In the genomic region with DNA sequence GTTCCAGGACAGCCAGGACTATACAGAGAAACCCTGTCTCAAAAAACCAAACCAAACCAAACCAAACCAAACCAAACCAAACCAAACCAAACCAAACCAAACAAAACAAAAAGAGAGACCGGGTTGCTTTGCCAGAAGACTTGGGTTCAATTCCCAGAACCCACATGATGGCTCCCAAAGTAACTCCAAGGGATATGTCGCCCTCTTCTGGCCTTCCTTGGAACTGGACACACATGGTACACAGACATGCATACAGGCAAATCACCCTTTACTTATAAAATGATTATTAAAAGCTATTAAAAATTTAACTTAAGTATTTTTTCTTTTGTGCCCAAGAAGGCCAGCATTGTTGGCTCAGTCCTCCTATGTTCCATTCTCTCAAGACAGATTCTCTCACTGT, we compare ENCODE assay signal across 14 mouse cellular contexts. TPM values are rescaled to one million over a fixed set of nuclear protein-coding genes. Genes with fewer than 3 reads are reported as not detected.
A peak's percentile ranks its signal among the peaks of the same experiment; 100 is the strongest.
DNase-seq lines count a peak whose midpoint lies in the region; ATAC-seq and TF ChIP-seq lines count a peak whose summit lies in the region.
"Had no signal": no experiment of that assay in that cellular context is flagged by ENCODE, and none has a peak within 500 bp of the region (broad histone marks: within the 10 kb centered on the region; RNA-seq: fewer than 3 reads in every experiment).

No protein-coding gene starts in this region.

- no peaks in the 10 kb centered on the region for H3K9me3 ChIP-seq in heart, postnatal 0 days (replicated peaks; ENCODE audit: control insufficient read depth, low read length)
- H3K9me3 ChIP-seq in heart, embryonic 10.5 days: no peaks in the 10 kb centered on the region
- no peaks in the 10 kb centered on the region for H3K9me3 ChIP-seq in stomach, postnatal 0 days (ENCODE audit: control insufficient read depth, low read length)
- H3K9me3 ChIP-seq in forebrain, embryonic 14.5 days (replicated peaks; ENCODE audit: control insufficient read depth, low read length): no peaks in the 10 kb centered on the region
- H3K9me3 ChIP-seq: forebrain, embryonic 15.5 days; heart, embryonic 12.5 days; limb, embryonic 12.5 days; midbrain, embryonic 12.5 days had no signal

- 0 out of 2 replicates have a peak, but pooled peaks have one; percentile 11 for TF ChIP-seq CTCF in heart, postnatal 0 days (IDR thresholded peaks at IDR 0.05; ENCODE audit: low read depth)
- peak; percentile 48 for TF ChIP-seq CTCF in stomach, postnatal 0 days (IDR thresholded peaks at IDR 0.05; ENCODE audit: low read depth)

- H3K4me2 ChIP-seq in heart, postnatal 0 days (ENCODE audit: low read depth, low read length): no peak overlapping the region
- H3K4me2 ChIP-seq in stomach, postnatal 0 days (replicated peaks; ENCODE audit: low read depth): no peak overlapping the region
- H3K4me2 ChIP-seq in forebrain, embryonic 14.5 days (ENCODE audit: low read length): no peak overlapping the region
- H3K4me2 ChIP-seq: forebrain, embryonic 15.5 days; heart, embryonic 12.5 days; limb, embryonic 12.5 days; midbrain, embryonic 12.5 days had no signal

- WGBS in heart, postnatal 0 days: 78% methylated on average over 2 of the region's 2 CpGs
- 55% methylated on average over 2 of the region's 2 CpGs for WGBS in heart, embryonic 10.5 days
- WGBS in stomach, postnatal 0 days: 77% methylated on average over 2 of the region's 2 CpGs
- 74% methylated on average over 2 of the region's 2 CpGs for WGBS in forebrain, embryonic 14.5 days

- H3K9ac ChIP-seq in heart, postnatal 0 days (replicated peaks; ENCODE audit: low read depth, low read length): no peak overlapping the region
- no peak overlapping the region for H3K9ac ChIP-seq in stomach, postnatal 0 days (ENCODE audit: low read length)
- H3K9ac ChIP-seq in forebrain, embryonic 14.5 days (ENCODE audit: low read length): no peak overlapping the region
- H3K9ac ChIP-seq: forebrain, embryonic 15.5 days; heart, embryonic 12.5 days; limb, embryonic 12.5 days; midbrain, embryonic 12.5 days had no signal

- H3K36me3 ChIP-seq in heart, postnatal 0 days (replicated peaks; ENCODE audit: control insufficient read depth, insufficient read depth, low read length): no peaks in the 10 kb centered on the region
- H3K36me3 ChIP-seq in heart, embryonic 10.5 days: no peaks in the 10 kb centered on the region
- H3K36me3 ChIP-seq in stomach, postnatal 0 days (ENCODE audit: control insufficient read depth, insufficient read depth, low read length): no peaks in the 10 kb centered on the region
- H3K36me3 ChIP-seq in forebrain, embryonic 14.5 days (ENCODE audit: control insufficient read depth, insufficient read depth, low read length): no peaks in the 10 kb centered on the region
- H3K36me3 ChIP-seq: forebrain, embryonic 15.5 days; heart, embryonic 12.5 days; limb, embryonic 12.5 days; midbrain, embryonic 12.5 days had no signal

- no peak overlapping the region for H3K4me3 ChIP-seq in heart, postnatal 0 days (ENCODE audit: low read depth, low read length)
- H3K4me3 ChIP-seq in heart, embryonic 10.5 days: no peak overlapping the region
- H3K4me3 ChIP-seq in stomach, postnatal 0 days (ENCODE audit: low read depth, low read length): no peak overlapping the region
- no peak overlapping the region for H3K4me3 ChIP-seq in forebrain, embryonic 14.5 days (ENCODE audit: low read depth, low read length)
- H3K4me3 ChIP-seq: forebrain, embryonic 15.5 days; heart, embryonic 12.5 days; limb, embryonic 12.5 days; midbrain, embryonic 12.5 days had no signal

- ATAC-seq in heart, postnatal 0 days (ENCODE audit: insufficient read depth, low read depth): no peak
- 0 out of 2 replicates have a peak, but pooled peaks have one; percentile 61 for ATAC-seq in erythroid progenitor cell, adult 5-6 weeks (replicated peaks; ENCODE audit: low FRiP score, poor library complexity, severe bottlenecking)
- no peak for ATAC-seq in stomach, postnatal 0 days (ENCODE audit: low FRiP score, low TSS enrichment)
- no peak for ATAC-seq in forebrain, embryonic 14.5 days
- ATAC-seq: forebrain, embryonic 15.5 days; inflammation-experienced regulatory T-cells, adult 6 months had no signal

- no peak overlapping the region for H3K27ac ChIP-seq in heart, postnatal 0 days (ENCODE audit: low read depth)
- no peak overlapping the region for H3K27ac ChIP-seq in heart, embryonic 10.5 days
- H3K27ac ChIP-seq in stomach, postnatal 0 days (replicated peaks): no peak overlapping the region
- no peak overlapping the region for H3K27ac ChIP-seq in forebrain, embryonic 14.5 days (ENCODE audit: low read depth, low read length)
- H3K27ac ChIP-seq: forebrain, embryonic 15.5 days; limb, embryonic 12.5 days; midbrain, embryonic 12.5 days had no signal

- no peaks in the 10 kb centered on the region for H3K27me3 ChIP-seq in heart, postnatal 0 days (ENCODE audit: control insufficient read depth, insufficient read depth, low read length)
- H3K27me3 ChIP-seq in heart, embryonic 10.5 days (ENCODE audit: insufficient read depth, poor library complexity, severe bottlenecking): no peaks in the 10 kb centered on the region; the same call in 1 of the 2 replicates
- H3K27me3 ChIP-seq in stomach, postnatal 0 days (ENCODE audit: control insufficient read depth, insufficient read depth, low read length): no peaks in the 10 kb centered on the region
- no peaks in the 10 kb centered on the region for H3K27me3 ChIP-seq in forebrain, embryonic 14.5 days (replicated peaks; ENCODE audit: control insufficient read depth, insufficient read depth, low read length)
- H3K27me3 ChIP-seq: forebrain, embryonic 15.5 days; heart, embryonic 12.5 days had no signal

- no peaks in the 10 kb centered on the region for H3K4me1 ChIP-seq in heart, postnatal 0 days (ENCODE audit: control insufficient read depth, insufficient read depth)
- H3K4me1 ChIP-seq in heart, embryonic 10.5 days: no peaks in the 10 kb centered on the region
- H3K4me1 ChIP-seq in stomach, postnatal 0 days (replicated peaks; ENCODE audit: control insufficient read depth, insufficient read depth): no peaks in the 10 kb centered on the region
- no peaks in the 10 kb centered on the region for H3K4me1 ChIP-seq in forebrain, embryonic 14.5 days (ENCODE audit: control insufficient read depth, insufficient read depth, low read length)
- H3K4me1 ChIP-seq: heart, embryonic 12.5 days; limb, embryonic 12.5 days; midbrain, embryonic 12.5 days had no signal

- no peak for DNase-seq in heart, postnatal 0 days (ENCODE audit: low spot score)
- DNase-seq in heart, embryonic 10.5 days (ENCODE audit: low spot score): no peak
- peak; percentile 14 for DNase-seq in retina, postnatal 1 day
- no peak for DNase-seq in retina, embryonic 14.5 days (ENCODE audit: low spot score)
- peak; percentile 20 for DNase-seq in stomach, postnatal 0 days (ENCODE audit: low spot score)
- no peak for DNase-seq in forebrain, embryonic 14.5 days (ENCODE audit: low spot score)
- DNase-seq in urinary bladder, postnatal 14 days (ENCODE audit: low spot score): no peak
- DNase-seq: embryo, embryonic 11 days had no signal

- no peak for TF ChIP-seq EP300 in heart, postnatal 0 days (IDR thresholded peaks at IDR 0.05; ENCODE audit: low read depth)
- no peak for TF ChIP-seq EP300 in stomach, postnatal 0 days (optimal IDR thresholded peaks at IDR 0.05)

RNA-seq across cellular contexts. Expression of a gene that starts 13.3 kb away (rescaled TPM):
- 37.1 and 43.9 TPM in 2 replicates for total RNA-seq in heart, postnatal 0 days (2014; rRNA removed; ENCODE audit: low replicate concordance)
- 98.4 and 102 TPM in 2 replicates for polyA plus RNA-seq in heart, postnatal 0 days (2015; fragmentation: Nextera tagmentation; extraction: Ambion mirVana)
- polyA plus RNA-seq in heart, embryonic 10.5 days (2016; fragmentation: Nextera tagmentation; extraction: Ambion mirVana): 142 and 149 TPM in 2 replicates
- total RNA-seq in erythroid progenitor cell, adult 5-6 weeks (2015; ENCODE audit: low replicate concordance): 59.8 and 69.6 TPM in 2 replicates
- total RNA-seq in erythroid progenitor cell, adult 5-6 weeks (2017; ENCODE audit: low replicate concordance): 86.5 and 95.0 TPM in 2 replicates
- 65.3 and 67.2 TPM in 2 replicates for polyA plus RNA-seq in stomach, postnatal 0 days (2015; fragmentation: Nextera tagmentation; extraction: Ambion mirVana)
- 108 and 109 TPM in 2 replicates for polyA plus RNA-seq in forebrain, embryonic 14.5 days (2014; fragmentation: Nextera tagmentation; extraction: Ambion mirVana)

RNA-seq across cellular contexts. Expression of a gene that starts 13.4 kb away (rescaled TPM):
- 0.50 and 4.1 TPM in 2 replicates for total RNA-seq in heart, postnatal 0 days (2014; rRNA removed; ENCODE audit: low replicate concordance)
- polyA plus RNA-seq in heart, postnatal 0 days (2015; fragmentation: Nextera tagmentation; extraction: Ambion mirVana): 1.5 and 1.8 TPM in 2 replicates
- 4.3 and 6.6 TPM in 2 replicates for polyA plus RNA-seq in heart, embryonic 10.5 days (2016; fragmentation: Nextera tagmentation; extraction: Ambion mirVana)
- total RNA-seq in erythroid progenitor cell, adult 5-6 weeks (2015; ENCODE audit: low replicate concordance): 1.3 TPM in 1 of 2 replicates, not detected in the other
- 1.4 and 2.1 TPM in 2 replicates for total RNA-seq in erythroid progenitor cell, adult 5-6 weeks (2017; ENCODE audit: low replicate concordance)
- 3.6 and 3.9 TPM in 2 replicates for polyA plus RNA-seq in stomach, postnatal 0 days (2015; fragmentation: Nextera tagmentation; extraction: Ambion mirVana)
- 2.3 and 3.0 TPM in 2 replicates for polyA plus RNA-seq in forebrain, embryonic 14.5 days (2014; fragmentation: Nextera tagmentation; extraction: Ambion mirVana)

RNA-seq across cellular contexts. Expression of a gene that starts 28.9 kb away (rescaled TPM):
- total RNA-seq in heart, postnatal 0 days (2014; rRNA removed; ENCODE audit: low replicate concordance): 341 and 419 TPM in 2 replicates
- 246 and 247 TPM in 2 replicates for polyA plus RNA-seq in heart, postnatal 0 days (2015; fragmentation: Nextera tagmentation; extraction: Ambion mirVana)
- polyA plus RNA-seq in heart, embryonic 10.5 days (2016; fragmentation: Nextera tagmentation; extraction: Ambion mirVana): 252 and 287 TPM in 2 replicates
- total RNA-seq in erythroid progenitor cell, adult 5-6 weeks (2015; ENCODE audit: low replicate concordance): 511 and 528 TPM in 2 replicates
- 549 and 1,031 TPM in 2 replicates for total RNA-seq in erythroid progenitor cell, adult 5-6 weeks (2017; ENCODE audit: low replicate concordance)
- 419 and 471 TPM in 2 replicates for polyA plus RNA-seq in stomach, postnatal 0 days (2015; fragmentation: Nextera tagmentation; extraction: Ambion mirVana)
- polyA plus RNA-seq in forebrain, embryonic 14.5 days (2014; fragmentation: Nextera tagmentation; extraction: Ambion mirVana): 236 and 310 TPM in 2 replicates

RNA-seq across cellular contexts. Expression of a gene that starts 30.9 kb away (rescaled TPM):
- total RNA-seq in heart, postnatal 0 days (2014; rRNA removed; ENCODE audit: low replicate concordance): not detected in 2 replicates
- polyA plus RNA-seq in heart, postnatal 0 days (2015; fragmentation: Nextera tagmentation; extraction: Ambion mirVana): 0.34 and 0.49 TPM in 2 replicates
- polyA plus RNA-seq in heart, embryonic 10.5 days (2016; fragmentation: Nextera tagmentation; extraction: Ambion mirVana): 0.86 and 2.5 TPM in 2 replicates
- total RNA-seq in erythroid progenitor cell, adult 5-6 weeks (2015; ENCODE audit: low replicate concordance): 18.0 and 23.4 TPM in 2 replicates
- total RNA-seq in erythroid progenitor cell, adult 5-6 weeks (2017; ENCODE audit: low replicate concordance): 8.9 and 12.6 TPM in 2 replicates
- polyA plus RNA-seq in stomach, postnatal 0 days (2015; fragmentation: Nextera tagmentation; extraction: Ambion mirVana): 0.72 and 0.74 TPM in 2 replicates
- polyA plus RNA-seq in forebrain, embryonic 14.5 days (2014; fragmentation: Nextera tagmentation; extraction: Ambion mirVana): 0.28 and 0.31 TPM in 2 replicates

Comparison
In these comparisons a context has a peak if more than half of its experiments do, and no peak if none do; other contexts are left out.
1. DNase-seq: peak in retina, postnatal 1 day (single experiment) and stomach, postnatal 0 days (single experiment); none in heart, postnatal 0 days (single experiment), heart, embryonic 10.5 days (single experiment), retina, embryonic 14.5 days (single experiment), forebrain, embryonic 14.5 days (single experiment) and urinary bladder, postnatal 14 days (single experiment).